Mouse (Mus musculus) brown adipose tissue, adult 24 weeks (tissue): ENCODE results near the gene Ccdc102a. TPM values are rescaled to one million over a fixed set of nuclear protein-coding genes. Genes with fewer than 3 reads are reported as not detected.
A peak's percentile ranks its signal among the peaks of the same experiment; 100 is the strongest.

Source experiments
- H3K27ac ChIP-seq: fragments of 200-500 bp; replicated peaks from 2 replicates; pipeline ENCODE4 v1.5.1; 2012; ENCODE audit warnings: low read depth, mild to moderate bottlenecking, low read length
- H3K4me1 ChIP-seq: fragments of 200-500 bp; 2 replicates; pipeline ENCODE4 v1.6.1; 2012; ENCODE audit warnings: low read length, mixed read lengths; ENCODE audit not compliant: control insufficient read depth, insufficient read depth, insufficient read length
- H3K4me3 ChIP-seq: fragments of 200-500 bp; 2 replicates; pipeline ENCODE4 v1.5.1; 2012; ENCODE audit warnings: low read depth, mild to moderate bottlenecking, low read length, moderate library complexity; ENCODE audit not compliant: insufficient read depth
- polyA plus RNA-seq: library from polyadenylated mRNA; stranded (reverse); fragments of >200 nt; gene quantifications from 2 replicates; pipeline ENCODE4 v1.2.4, GENCODE M21; 2012; ENCODE audit not compliant: missing spikeins, insufficient read depth, insufficient read length

The Ccdc102a gene
- polyA plus RNA-seq, 1 experiment = 1.2 TPM

DNA sequence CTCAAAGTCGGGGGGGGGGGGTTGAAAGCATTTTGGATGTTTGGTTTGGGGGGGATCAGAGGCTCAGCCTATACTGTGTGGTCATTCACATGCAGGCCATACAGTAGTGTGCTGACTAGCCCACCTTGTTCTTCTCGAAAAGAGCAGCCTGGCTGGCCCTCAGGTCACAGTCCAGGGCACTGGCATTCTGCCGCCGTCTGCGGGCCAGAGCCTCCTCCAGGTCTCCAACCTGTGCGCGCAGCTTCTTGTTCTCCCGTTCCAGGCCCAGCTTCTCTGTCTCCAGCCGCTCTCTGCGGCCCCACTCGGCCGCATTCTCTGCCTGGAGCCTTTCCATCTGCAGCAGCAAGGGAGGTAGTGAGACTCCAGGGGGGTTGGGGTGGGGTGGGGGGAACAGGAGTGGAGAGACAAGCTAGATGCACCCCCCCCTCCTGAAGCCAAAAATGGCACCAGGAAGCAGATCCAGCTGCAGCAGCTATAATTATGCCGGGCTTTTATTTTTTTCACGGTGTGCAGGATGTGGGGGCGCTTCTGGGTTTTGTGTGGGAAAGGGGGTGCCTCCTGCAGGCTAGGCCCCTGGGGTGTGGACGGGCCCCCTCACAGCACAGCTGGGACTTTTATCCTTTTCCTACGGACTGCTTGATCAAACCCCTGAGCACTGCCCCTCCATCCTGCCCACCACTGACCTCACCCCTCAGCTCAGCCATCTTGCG, 10.2 kb downstream of the Ccdc102a start:
- H3K4me3 ChIP-seq = peak overlapping the region; percentile 35
- peaks cover 17% of the 10 kb centered on the region for H3K4me1 ChIP-seq
- peak overlapping the region; percentile 77 for H3K27ac ChIP-seq

DNA sequence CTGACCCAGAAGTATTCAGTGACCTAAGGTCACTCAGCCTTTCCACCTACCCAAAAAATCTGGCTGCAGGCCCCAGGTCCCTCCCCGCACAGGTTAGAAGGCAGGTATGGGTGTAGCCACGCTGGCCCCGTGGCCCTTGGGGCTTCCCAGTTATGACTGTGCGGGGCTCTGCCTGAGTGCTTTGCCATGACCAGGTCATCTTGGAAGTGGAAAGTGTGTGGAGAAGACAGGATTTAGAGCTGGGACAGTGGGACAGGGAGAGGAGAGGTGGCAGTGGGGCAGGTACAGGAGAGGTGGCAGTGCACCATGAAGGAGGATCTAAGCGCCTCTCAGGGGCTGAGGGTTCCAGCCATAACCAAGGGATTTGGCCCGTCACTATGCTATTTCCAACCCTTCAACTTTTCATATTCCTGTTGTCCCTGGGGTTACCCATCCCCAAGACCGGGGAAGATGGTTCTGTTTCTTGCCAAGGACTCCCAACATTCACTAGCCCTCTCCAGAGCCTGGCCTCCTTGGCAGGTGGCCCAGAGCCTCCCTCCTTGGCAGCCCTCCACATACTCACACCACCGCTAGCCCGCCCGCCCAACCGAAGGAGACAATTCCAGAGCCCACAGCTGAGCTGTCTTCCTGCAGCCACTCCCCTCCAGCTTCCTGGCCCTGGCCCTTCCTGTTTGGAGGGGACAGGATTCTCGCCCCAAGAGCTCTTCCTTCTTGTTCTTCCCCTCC, 13.3 kb downstream of the Ccdc102a start:
- Histone ChIP-seq H3K4me1 (peaks cover 22% of the 10 kb centered on the region), H3K4me3 (peak overlapping the region; percentile 41; the same call in 1 of the 2 replicates), H3K27ac (peak overlapping the region; percentile 89)

DNA sequence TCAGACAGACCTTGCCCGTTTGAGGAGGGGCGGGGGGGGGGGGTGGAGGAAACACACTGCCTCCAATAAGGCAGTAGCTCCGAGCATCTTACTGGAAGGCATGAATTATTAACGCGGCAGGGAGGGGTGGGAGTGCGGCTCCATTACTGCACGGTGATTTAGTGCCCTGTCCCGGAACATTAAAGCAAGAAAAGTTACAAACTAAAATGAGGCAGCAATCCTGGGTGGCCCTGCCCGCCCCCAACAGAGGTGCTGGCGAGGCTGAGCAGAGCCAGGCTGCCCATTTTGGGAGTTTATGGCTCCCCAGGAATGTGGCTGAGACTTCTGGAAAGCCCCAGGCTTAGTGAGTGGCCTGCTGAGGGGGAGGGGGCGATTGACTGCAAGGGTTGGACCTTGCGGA, 14.2 kb downstream of the Ccdc102a start:
- Histone ChIP-seq H3K4me1 (peaks cover 22% of the 10 kb centered on the region), H3K27ac (no peak overlapping the region), H3K4me3 (no peak overlapping the region)

GRCm38 (mm10) chr8:94901031-94901430, 16.9 kb downstream of the Ccdc102a start:
- H3K4me3 ChIP-seq = no peak overlapping the region
- H3K27ac ChIP-seq = peak overlapping the region; percentile 76
- H3K4me1 ChIP-seq = peaks cover 18% of the 10 kb centered on the region

DNA sequence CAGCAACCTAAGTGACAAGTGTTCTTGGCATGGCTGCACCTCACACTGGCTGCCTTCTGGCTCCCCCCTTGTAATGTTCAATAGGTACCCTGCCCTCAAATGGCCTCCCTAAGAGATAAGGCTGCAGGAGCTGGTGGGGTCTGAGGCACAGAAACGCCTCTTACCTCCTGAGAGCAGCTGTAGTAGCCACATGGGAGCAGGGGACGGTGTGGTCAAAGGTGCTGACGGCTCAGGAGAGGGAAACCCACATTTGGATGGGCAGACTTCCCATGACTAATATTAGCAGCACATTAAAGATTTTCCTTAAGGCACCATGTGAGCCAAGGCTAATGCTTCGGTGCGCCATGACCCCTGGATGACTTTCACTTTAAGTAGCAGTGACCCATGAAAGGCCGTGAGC, 17.3 kb downstream of the Ccdc102a start:
- H3K27ac ChIP-seq = peak overlapping the region; percentile 60
- peaks cover 14% of the 10 kb centered on the region for H3K4me1 ChIP-seq
- H3K4me3 ChIP-seq = no peak overlapping the region

DNA sequence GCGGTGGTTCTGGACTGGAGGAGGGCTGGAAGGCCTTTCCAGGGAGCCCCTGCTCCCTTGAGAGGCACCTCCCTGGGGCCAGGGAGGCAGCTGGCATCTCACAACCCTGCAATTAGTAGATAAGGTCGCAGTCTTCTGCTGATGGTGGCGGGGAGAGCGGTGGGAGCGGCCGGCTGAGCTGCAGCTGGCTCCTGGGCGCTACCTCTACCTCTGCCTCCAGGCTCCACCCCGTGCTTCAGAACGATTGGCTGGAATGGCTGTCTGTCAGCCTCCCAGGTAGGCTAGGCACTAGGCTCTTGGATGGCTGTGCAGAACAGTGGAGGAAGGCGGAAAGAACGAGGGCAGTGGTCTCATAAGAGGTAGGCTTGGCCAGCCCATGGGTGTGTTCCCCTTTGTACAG, 18.6 kb downstream of the Ccdc102a start:
- Histone ChIP-seq H3K4me1 (peaks cover 12% of the 10 kb centered on the region), H3K27ac (no peak overlapping the region), H3K4me3 (no peak overlapping the region)

DNA sequence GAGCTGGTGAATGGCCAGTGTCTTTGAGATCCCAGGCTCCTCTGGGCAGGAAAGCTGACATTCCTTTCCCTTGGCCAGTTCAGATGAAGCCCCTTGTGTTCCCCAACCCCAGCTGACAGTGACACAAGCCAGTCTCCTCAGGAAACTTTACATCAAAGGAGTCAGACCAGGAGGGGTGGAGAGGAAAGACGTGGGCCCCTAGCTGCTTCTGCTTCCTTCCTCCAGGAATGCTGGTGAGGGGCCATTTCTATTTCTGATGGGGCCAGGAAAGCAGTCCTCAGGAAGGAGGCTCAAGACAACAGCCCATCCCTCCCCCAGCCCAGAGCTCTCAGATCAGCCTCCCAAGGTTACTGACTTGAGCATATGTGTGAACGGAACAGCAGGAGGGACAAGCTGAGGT, 25.0 kb downstream of the Ccdc102a start:
- H3K4me1 ChIP-seq = peaks cover 3% of the 10 kb centered on the region; the same call in 1 of the 2 replicates
- H3K27ac ChIP-seq = no peak overlapping the region
- no peak overlapping the region for H3K4me3 ChIP-seq

DNA sequence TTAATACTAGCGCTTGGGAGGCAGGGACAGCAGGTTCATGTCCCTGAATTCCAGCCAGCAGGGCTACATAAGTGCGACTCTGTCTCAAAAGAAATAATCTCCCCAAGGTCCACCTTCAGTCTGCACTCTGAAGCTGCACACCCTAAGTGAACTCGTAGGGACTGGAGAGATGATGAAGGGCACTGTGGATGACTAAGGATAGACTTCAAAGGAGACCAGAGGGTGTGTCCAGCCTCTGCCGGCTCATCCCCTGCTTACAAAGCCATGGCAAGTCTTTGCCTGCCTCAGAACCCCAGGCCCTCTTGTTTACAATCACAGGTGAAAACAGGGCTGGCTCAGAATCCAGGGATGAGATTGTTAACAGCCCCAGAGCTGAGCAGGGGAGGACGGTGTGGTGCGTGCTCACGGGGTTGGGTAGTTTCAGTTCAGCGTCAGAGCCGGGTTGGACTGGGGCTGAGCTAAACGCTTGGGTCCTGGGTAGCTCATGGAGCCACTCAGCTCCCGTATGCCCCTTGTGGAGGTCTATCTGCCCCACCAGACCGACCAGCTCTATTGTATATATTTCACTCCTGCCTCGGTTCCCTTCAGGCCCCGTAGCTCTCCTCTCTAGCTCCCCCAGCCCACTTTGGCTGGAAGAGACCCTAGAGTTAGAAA, 29.4 kb downstream of the Ccdc102a start:
- Histone ChIP-seq H3K4me3 (no peak overlapping the region), H3K27ac (no peak overlapping the region), H3K4me1 (peaks cover 3% of the 10 kb centered on the region; the same call in 1 of the 2 replicates)

DNA sequence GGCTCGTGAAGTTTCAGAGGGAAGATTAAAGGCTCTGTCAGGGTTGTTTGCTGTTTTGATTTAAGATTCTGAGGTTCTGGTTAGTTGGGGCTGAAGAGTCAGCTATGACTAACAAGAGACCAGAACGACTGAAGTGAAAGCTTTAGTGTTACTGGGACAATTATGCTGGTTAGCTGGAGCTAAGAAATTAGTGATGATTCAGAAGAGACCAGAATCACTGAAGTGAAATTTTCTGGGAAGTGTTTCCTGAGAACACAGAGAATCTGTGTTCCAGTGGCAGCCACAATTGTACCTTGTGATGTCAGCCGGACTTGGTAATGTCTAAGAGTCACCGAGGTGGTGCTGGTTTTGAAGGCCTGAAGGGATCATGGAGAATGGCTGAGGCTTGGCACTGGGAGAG, 37.2 kb downstream of the Ccdc102a start:
- H3K4me1 ChIP-seq = peaks cover 5% of the 10 kb centered on the region; the same call in 1 of the 2 replicates
- no peak overlapping the region for H3K27ac ChIP-seq
- no peak overlapping the region for H3K4me3 ChIP-seq

DNA sequence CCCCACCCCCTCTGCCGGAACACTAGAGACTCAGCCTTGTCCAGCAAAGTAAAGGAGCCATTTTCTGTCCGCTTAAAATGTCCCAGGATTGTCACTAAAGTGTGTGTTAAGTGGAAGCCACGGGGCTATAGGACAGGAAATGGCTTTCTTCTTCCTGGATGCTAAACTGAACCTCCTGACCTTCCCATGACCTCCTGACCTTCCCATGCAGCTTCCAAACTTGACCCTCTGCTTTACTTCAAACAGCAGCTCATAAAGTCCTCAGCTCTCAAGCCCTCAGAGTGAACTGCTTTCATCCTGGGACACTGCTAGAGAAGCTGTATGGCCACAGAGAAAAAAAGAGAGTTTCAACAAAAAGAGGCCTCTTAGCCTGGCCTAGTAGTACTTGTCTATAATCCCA, 41.1 kb downstream of the Ccdc102a start:
- H3K4me1 ChIP-seq = peaks cover 7% of the 10 kb centered on the region; the same call in 1 of the 2 replicates
- no peak overlapping the region for H3K4me3 ChIP-seq
- peak overlapping the region; percentile 66; the same call in 1 of the 2 replicates for H3K27ac ChIP-seq

DNA sequence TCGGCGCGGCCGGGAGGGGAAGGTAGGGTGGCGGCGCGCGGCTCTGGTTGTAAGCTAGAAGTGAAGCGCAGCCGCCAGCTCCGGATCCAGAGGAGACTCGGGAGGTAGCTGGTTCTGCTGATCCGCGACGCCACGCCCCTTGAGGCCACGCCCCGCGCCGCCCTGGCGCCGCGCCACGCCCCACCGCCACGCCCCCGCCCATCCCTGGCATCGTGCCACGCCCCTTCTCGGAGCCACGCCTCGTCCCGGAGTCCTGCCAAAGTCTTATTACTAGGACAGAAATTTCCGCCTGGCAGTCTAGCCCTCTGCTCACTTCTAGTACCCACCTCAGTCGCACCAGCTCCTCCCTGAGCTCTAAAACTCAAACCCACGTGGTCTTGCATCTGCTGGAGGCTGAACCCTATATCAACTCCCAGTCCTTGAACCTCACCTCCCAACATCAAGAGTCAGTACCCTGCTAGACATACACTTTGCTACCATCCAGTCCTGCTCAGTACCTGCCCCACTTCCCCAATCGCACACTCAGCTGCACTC, 41.6 kb downstream of the Ccdc102a start, which contains the start of gene Dok4:
TSS of gene Dok4 (minus strand) at position 134 of the 534 bp plus-strand sequence.
- Histone ChIP-seq H3K4me3 (peak within 1 kb of the TSS; percentile 72), H3K27ac (peak within 1 kb of the TSS; percentile 81), H3K4me1 (peaks cover 11% of the 10 kb centered on the region)

DNA sequence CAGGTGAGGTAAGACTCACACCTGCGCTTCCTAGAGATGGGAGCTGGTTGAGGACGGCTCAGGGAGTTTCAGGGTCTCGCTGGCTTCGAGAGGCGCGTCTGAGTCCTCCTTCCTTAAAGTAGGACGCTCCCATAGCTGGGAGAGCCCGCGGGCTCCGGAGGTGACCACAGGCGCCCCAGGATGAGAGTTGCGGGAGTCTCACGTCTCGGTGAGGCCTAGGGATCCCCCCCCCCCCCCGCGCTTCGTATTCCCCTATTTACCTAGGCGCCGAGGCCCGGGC, 42.1 kb downstream of the Ccdc102a start:
- Histone ChIP-seq H3K4me1 (peaks cover 11% of the 10 kb centered on the region), H3K4me3 (peak overlapping the region; percentile 72), H3K27ac (peak overlapping the region; percentile 81)

GRCm38 (mm10) chr8:94875096-94875870, 42.6 kb downstream of the Ccdc102a start:
- Histone ChIP-seq H3K4me3 (peak overlapping the region; percentile 72), H3K4me1 (peaks cover 11% of the 10 kb centered on the region), H3K27ac (peak overlapping the region; percentile 81)

DNA sequence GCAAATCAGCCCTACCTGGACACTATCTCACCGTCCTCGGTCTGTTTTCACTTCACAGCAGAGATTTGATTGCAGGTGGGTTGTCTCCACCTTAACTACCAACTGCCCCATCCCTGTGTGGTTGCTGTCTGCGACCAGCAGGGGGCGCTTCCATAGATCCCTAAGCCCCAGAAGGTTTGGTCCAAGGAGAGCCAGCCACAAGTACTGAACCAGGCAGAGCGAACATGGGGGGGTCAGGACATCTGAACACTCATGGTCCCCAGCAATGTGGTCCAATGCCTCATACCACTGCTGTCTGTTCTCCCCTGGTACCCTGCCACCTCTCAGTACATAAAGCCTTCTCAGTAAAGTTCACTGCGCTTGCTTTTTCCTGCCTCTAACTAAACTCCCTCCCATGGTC, 43.5 kb downstream of the Ccdc102a start:
- H3K4me1 ChIP-seq = peaks cover 18% of the 10 kb centered on the region
- H3K4me3 ChIP-seq = peak overlapping the region; percentile 72
- peak overlapping the region; percentile 81 for H3K27ac ChIP-seq
